Mouse (Mus musculus) midbrain, embryonic 14.5 days (tissue): ENCODE measurements around the gene Pou3f3. TPM values are rescaled to one million over a fixed set of nuclear protein-coding genes. Genes with fewer than 3 reads are reported as not detected.
A peak's percentile ranks its signal among the peaks of the same experiment; 100 is the strongest.

Experiments used
- ATAC-seq: fragments of 200-750 bp; cut with Nextera tagmentation; 2 replicates; pipeline ENCODE4 v1.8.0; 2017; ENCODE audit warnings: moderate number of reproducible peaks, moderate library complexity; ENCODE audit not compliant: low FRiP score, low TSS enrichment
- DNase-seq: peaks from one replicate; pipeline ENCODE4 v3.0.0-alpha.2; 2015
- H3K27ac ChIP-seq: fragments of 300-500 bp; sonication (generic); replicated peaks from 2 replicates; pipeline ENCODE4 v1.5.1; 2014; ENCODE audit warnings: mild to moderate bottlenecking, low read depth, low read length, moderate library complexity
- H3K27me3 ChIP-seq: fragments of 300-500 bp; sonication (generic); 2 replicates; pipeline ENCODE4 v1.6.1; 2014; ENCODE audit warnings: low read length, control low read depth, mixed read lengths; ENCODE audit not compliant: control insufficient read depth, insufficient read depth
- H3K36me3 ChIP-seq: fragments of 300-500 bp; sonication (generic); 2 replicates; pipeline ENCODE4 v1.6.1; 2014; ENCODE audit warnings: low read length, control low read depth; ENCODE audit not compliant: control insufficient read depth, insufficient read depth
- H3K4me1 ChIP-seq: fragments of 300-500 bp; sonication (generic); 2 replicates; pipeline ENCODE4 v1.6.1; 2014; ENCODE audit warnings: mild to moderate bottlenecking, antibody characterized with exemption, low read length, control low read depth; ENCODE audit not compliant: control insufficient read depth, insufficient read depth
- H3K4me2 ChIP-seq: fragments of 300-500 bp; sonication (generic); 2 replicates; pipeline ENCODE4 v1.6.1; 2014; ENCODE audit warnings: mild to moderate bottlenecking, low read length, moderate library complexity
- H3K4me3 ChIP-seq: fragments of 300-500 bp; sonication (generic); replicated peaks from 2 replicates; pipeline ENCODE4 v1.5.1; 2014; ENCODE audit warnings: low read depth, low read length
- H3K9ac ChIP-seq: fragments of 300-500 bp; sonication (generic); replicated peaks from 2 replicates; pipeline ENCODE4 v1.6.1; 2014; ENCODE audit warnings: mild to moderate bottlenecking, low read length, moderate library complexity
- H3K9me3 ChIP-seq: fragments of 300-500 bp; sonication (generic); 2 replicates; pipeline ENCODE4 v1.6.1; 2016; ENCODE audit warnings: low read length, control low read depth, mixed read lengths; ENCODE audit not compliant: control insufficient read depth
- WGBS: fragments of 180-500 bp; shearing (Covaris S2); extraction: QIAGEN DNeasy Blood & Tissue Kit; methylation state at CpG from one replicate; pipeline ENCODE4 v1.1.7; 2014; 5-methylcytosine and 5-hydroxymethylcytosine counted together
- polyA plus RNA-seq: library from polyadenylated mRNA; unstranded; fragments of >200 nt; fragmentation: Nextera tagmentation; extraction: Ambion mirVana; gene quantifications from 2 replicates; pipeline ENCODE4 v1.2.1, GENCODE M21; 2014

Gene Pou3f3
- polyA plus RNA-seq, 1 experiment from 2014 or later, result 24.5 TPM

DNA sequence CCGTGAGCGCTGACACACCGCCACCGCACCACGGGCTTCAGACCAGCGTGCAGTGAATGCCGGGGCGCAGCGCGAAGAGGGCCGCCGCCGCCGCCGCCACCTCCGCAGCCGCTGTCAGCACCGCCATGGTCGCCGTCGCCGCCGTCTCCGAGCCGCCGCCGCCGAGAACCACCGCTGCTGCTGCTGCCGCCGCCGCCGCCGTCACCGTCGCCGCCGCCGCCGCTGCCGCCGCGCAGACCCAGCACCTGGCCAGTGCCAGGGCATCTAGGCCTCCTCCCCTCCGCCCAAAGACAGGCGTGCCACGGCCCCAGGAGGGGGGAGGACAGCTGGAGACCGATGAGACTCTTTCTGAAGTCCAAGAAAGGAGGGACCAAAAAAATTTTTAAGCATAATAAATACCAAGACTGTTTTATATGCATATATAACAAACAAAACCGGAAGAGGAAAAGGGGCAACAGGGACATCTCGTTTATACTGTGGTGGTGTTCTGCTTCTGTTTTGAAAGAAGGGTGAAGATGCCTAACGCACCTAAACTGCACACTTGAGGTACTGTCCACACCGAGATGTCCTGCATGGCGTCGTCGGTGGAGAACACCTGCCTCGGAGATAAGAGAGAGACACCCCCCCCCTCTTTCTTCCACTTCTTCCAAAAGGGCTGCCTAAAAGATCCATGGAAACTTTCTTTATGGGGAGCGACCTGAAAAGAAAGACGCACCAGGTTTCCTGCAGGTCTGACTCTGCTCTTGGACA lies 3.2 kb downstream of the Pou3f3 start:
- under 1% methylated on average over 57 of the region's 57 CpGs for WGBS
- peak; percentile 63 for DNase-seq

GRCm38 (mm10) chr1:42699471-42699871 lies 3.9 kb downstream of the Pou3f3 start:
- Histone ChIP-seq H3K27ac (peak overlapping the region; percentile 99), H3K9me3 (no peaks in the 10 kb centered on the region), H3K4me1 (peaks cover 20% of the 10 kb centered on the region), H3K4me2 (peak overlapping the region; percentile 90), H3K4me3 (peak overlapping the region; percentile 92), H3K27me3 (no peaks in the 10 kb centered on the region), H3K9ac (peak overlapping the region; percentile 100), H3K36me3 (peaks cover 31% of the 10 kb centered on the region)
- peak; percentile 68 for DNase-seq
- ATAC-seq, result no peak
- 1% methylated on average over 19 of the region's 19 CpGs for WGBS

More for the DNA sequence above, 3.2 kb downstream of the Pou3f3 start:
- H3K4me3 ChIP-seq, result peak overlapping the region; percentile 92
- peaks cover 13% of the 10 kb centered on the region for H3K4me1 ChIP-seq
- peak overlapping the region; percentile 100 for H3K9ac ChIP-seq
- H3K4me2 ChIP-seq, result peak overlapping the region; percentile 90
- peak overlapping the region; percentile 99 for H3K27ac ChIP-seq
- no peaks in the 10 kb centered on the region for H3K9me3 ChIP-seq
- no peak for ATAC-seq
- no peaks in the 10 kb centered on the region for H3K27me3 ChIP-seq
- H3K36me3 ChIP-seq, result peaks cover 31% of the 10 kb centered on the region

GRCm38 (mm10) chr1:42700171-42700570 lies 4.6 kb downstream of the Pou3f3 start:
- DNase-seq (peak; percentile 57), ATAC-seq (no peak)
- Histone ChIP-seq H3K4me2 (peak overlapping the region; percentile 90), H3K4me1 (peaks cover 27% of the 10 kb centered on the region), H3K36me3 (peaks cover 31% of the 10 kb centered on the region), H3K27ac (peak overlapping the region; percentile 66), H3K4me3 (peak overlapping the region; percentile 92), H3K27me3 (no peaks in the 10 kb centered on the region), H3K9me3 (no peaks in the 10 kb centered on the region), H3K9ac (peak overlapping the region; percentile 100)
- WGBS, result 5% methylated on average over 3 of the region's 3 CpGs

- 5% methylated on average over 1 of the region's 1 CpGs for WGBS
These were observed 5.2 kb downstream of the Pou3f3 start for GRCm38 (mm10) chr1:42700815-42701214.

GRCm38 (mm10) chr1:42701833-42702611 lies 6.5 kb downstream of the Pou3f3 start:
- DNase-seq (peak; percentile 54), ATAC-seq (no peak)
- WGBS, result 7% methylated on average over 5 of the region's 5 CpGs
- Histone ChIP-seq H3K4me1 (peaks cover 41% of the 10 kb centered on the region), H3K9me3 (no peaks in the 10 kb centered on the region), H3K27ac (peak overlapping the region; percentile 63), H3K36me3 (peaks cover 31% of the 10 kb centered on the region), H3K4me3 (peak overlapping the region; percentile 92), H3K9ac (peak overlapping the region; percentile 100), H3K27me3 (no peaks in the 10 kb centered on the region), H3K4me2 (peak overlapping the region; percentile 90)

More at GRCm38 (mm10) chr1:42700815-42701214, 5.2 kb downstream of the Pou3f3 start:
- Histone ChIP-seq H3K4me1 (peaks cover 33% of the 10 kb centered on the region), H3K36me3 (peaks cover 31% of the 10 kb centered on the region), H3K4me3 (peak overlapping the region; percentile 92), H3K27ac (peak overlapping the region; percentile 75), H3K9ac (peak overlapping the region; percentile 100), H3K9me3 (no peaks in the 10 kb centered on the region), H3K27me3 (no peaks in the 10 kb centered on the region), H3K4me2 (peak overlapping the region; percentile 90)
- ATAC-seq (no peak), DNase-seq (peak; percentile 56)

DNA sequence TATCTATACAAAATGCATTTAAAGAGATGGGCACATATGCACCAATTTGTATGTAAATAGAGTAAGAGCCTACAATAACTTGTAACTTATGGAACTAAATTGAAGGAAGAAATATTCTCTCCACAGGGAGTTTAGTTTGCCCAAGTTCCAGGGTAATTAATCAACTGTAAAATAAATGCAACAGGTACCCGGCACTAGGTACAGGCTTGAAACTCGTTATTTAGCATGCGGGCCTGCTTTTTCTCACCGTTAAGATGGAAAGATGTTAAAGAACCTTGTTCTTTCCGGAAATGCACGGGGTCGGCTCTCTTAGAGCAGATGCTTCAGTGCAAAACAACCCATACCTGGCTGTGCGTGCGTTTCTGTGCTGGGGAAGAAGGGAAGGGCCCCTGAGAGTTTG lies 7.4 kb downstream of the Pou3f3 start:
- Histone ChIP-seq H3K4me2 (peak overlapping the region; percentile 72), H3K4me1 (peaks cover 50% of the 10 kb centered on the region), H3K4me3 (peak overlapping the region; percentile 34), H3K36me3 (peaks cover 22% of the 10 kb centered on the region), H3K9me3 (no peaks in the 10 kb centered on the region), H3K27me3 (no peaks in the 10 kb centered on the region), H3K27ac (peak overlapping the region; percentile 82), H3K9ac (peak overlapping the region; percentile 56)
- WGBS, result 2% methylated on average over 9 of the region's 9 CpGs
- ATAC-seq (no peak), DNase-seq (peak; percentile 62)

DNA sequence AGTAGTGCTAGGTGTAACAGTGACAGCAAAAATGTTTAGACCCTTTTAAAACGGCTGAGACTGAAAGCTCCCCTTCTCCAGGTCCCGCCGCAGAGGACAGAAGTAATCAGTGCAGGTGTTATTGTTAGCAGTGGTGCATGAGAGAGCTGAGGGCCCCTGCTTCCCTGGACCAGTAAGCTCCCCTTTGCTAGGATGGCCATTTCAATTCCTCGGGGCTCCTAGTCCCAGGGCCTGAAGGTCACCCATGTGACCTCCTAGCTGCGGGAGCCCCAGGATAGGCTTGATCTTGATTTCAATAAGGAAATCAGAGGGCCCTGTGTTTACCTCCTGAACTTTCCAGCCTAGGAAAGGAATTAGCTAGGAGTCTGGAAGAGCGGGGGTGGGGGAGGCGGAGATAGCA lies 7.9 kb downstream of the Pou3f3 start:
- ATAC-seq (0 out of 2 replicates have a peak, but pooled peaks have one; percentile 11), DNase-seq (no peak)
- 3% methylated on average over 7 of the region's 7 CpGs for WGBS
- peak overlapping the region; percentile 72 for H3K4me2 ChIP-seq
- peak overlapping the region; percentile 56 for H3K9ac ChIP-seq
- peak overlapping the region; percentile 34 for H3K4me3 ChIP-seq
- peak overlapping the region; percentile 82 for H3K27ac ChIP-seq
- peaks cover 55% of the 10 kb centered on the region for H3K4me1 ChIP-seq
- peaks cover 18% of the 10 kb centered on the region for H3K36me3 ChIP-seq
- no peaks in the 10 kb centered on the region for H3K9me3 ChIP-seq
- no peaks in the 10 kb centered on the region for H3K27me3 ChIP-seq

DNA sequence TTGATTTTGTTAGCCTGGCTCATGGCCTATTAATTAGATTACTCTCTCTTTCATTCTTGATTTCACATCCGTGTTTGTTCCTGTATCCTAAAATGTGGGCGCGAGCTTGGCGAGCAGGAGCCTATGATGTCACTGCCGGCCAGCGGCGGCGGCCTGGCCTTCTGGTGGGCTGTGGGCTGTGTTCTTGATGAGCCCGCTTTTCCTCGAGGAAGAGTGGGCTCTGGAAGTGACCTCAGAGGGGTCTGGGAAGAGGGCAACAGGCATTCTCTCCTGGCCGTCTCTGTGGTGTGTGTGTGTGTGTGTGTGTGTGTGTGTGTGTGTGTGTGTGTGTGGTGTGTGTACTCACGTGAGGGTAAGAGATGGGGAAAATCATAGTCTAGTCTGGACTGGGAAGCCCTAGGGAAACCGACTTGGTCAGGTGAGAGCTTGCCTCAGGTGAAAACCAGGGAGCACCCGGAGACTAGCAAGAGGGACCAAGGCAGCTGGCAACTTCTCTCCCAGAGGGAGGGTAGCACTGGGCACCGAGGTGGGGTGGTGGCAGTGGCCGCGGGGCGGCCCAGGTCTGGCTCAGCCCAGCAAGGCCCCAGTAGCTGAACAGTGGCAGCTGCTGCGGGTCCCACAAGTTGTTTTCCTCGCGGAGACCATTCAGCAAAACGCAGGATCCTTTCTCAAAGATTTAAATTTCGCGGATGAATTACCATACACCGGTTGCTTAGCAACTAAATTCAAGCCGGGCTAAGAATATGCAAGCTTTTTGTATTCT lies 8.5 kb downstream of the Pou3f3 start:
- H3K9ac ChIP-seq, result peak overlapping the region; percentile 56
- peak; percentile 82 for ATAC-seq
- H3K36me3 ChIP-seq, result peaks cover 12% of the 10 kb centered on the region
- H3K4me2 ChIP-seq, result peak overlapping the region; percentile 72
- peak; percentile 89 for DNase-seq
- H3K27me3 ChIP-seq, result no peaks in the 10 kb centered on the region
- 2% methylated on average over 26 of the region's 26 CpGs for WGBS
- peak overlapping the region; percentile 34 for H3K4me3 ChIP-seq
- H3K27ac ChIP-seq, result peak overlapping the region; percentile 82
- H3K9me3 ChIP-seq, result no peaks in the 10 kb centered on the region
- H3K4me1 ChIP-seq, result peaks cover 61% of the 10 kb centered on the region
